Mouse (Mus musculus) liver, embryonic 16.5 days (tissue): ENCODE results near the gene Stard9. TPM values are rescaled to one million over a fixed set of nuclear protein-coding genes. Genes with fewer than 3 reads are reported as not detected.

Experiments used
- ATAC-seq: fragments of 200-750 bp; cut with Nextera tagmentation; 2 replicates; pipeline ENCODE4 v1.8.0; 2017; ENCODE audit warnings: low read depth, mild to moderate bottlenecking, moderate number of reproducible peaks, moderate library complexity
- H3K27ac ChIP-seq: fragments of 300-500 bp; sonication (generic); 2 replicates; pipeline ENCODE4 v1.5.1; 2014; ENCODE audit warnings: mild to moderate bottlenecking, low read length
- H3K27me3 ChIP-seq: fragments of 300-500 bp; sonication (generic); 2 replicates; pipeline ENCODE4 v1.6.1; 2014; ENCODE audit warnings: low read depth, low read length, mixed read lengths; ENCODE audit not compliant: control insufficient read depth, insufficient read depth
- H3K36me3 ChIP-seq: fragments of 300-500 bp; sonication (generic); 2 replicates; pipeline ENCODE4 v1.6.1; 2014; ENCODE audit warnings: mild to moderate bottlenecking; ENCODE audit not compliant: control insufficient read depth, insufficient read depth
- H3K4me1 ChIP-seq: fragments of 300-500 bp; sonication (generic); 2 replicates; pipeline ENCODE4 v1.6.1; 2014; ENCODE audit warnings: low read depth, low read length, mixed read lengths; ENCODE audit not compliant: control insufficient read depth
- H3K4me2 ChIP-seq: fragments of 300-500 bp; sonication (generic); 2 replicates; pipeline ENCODE4 v1.6.1; 2014; ENCODE audit warnings: low read depth, low read length, mixed read lengths
- H3K4me3 ChIP-seq: fragments of 300-500 bp; sonication (generic); 2 replicates; pipeline ENCODE4 v1.5.1; 2014; ENCODE audit warnings: low read depth, mild to moderate bottlenecking, low read length
- H3K9ac ChIP-seq: fragments of 300-500 bp; sonication (generic); 2 replicates; pipeline ENCODE4 v1.6.1; 2014; ENCODE audit warnings: low read depth, low read length
- H3K9me3 ChIP-seq: fragments of 300-500 bp; sonication (generic); replicated peaks from 2 replicates; pipeline ENCODE4 v1.6.1; 2016; ENCODE audit warnings: low read length; ENCODE audit not compliant: control insufficient read depth
- WGBS: fragments of 180-500 bp; shearing (Covaris S2); extraction: QIAGEN DNeasy Blood & Tissue Kit; methylation state at CpG from one replicate; pipeline ENCODE4 v1.1.7; 2014; ENCODE audit not compliant: insufficient replicate concordance; 5-methylcytosine and 5-hydroxymethylcytosine counted together
- polyA plus RNA-seq: library from polyadenylated mRNA; unstranded; fragments of >200 nt; fragmentation: Nextera tagmentation; extraction: Ambion mirVana; gene quantifications from 2 replicates; pipeline ENCODE4 v1.2.1, GENCODE M21; 2015

Stard9 gene
- polyA plus RNA-seq, 1 experiment from 2014 or later, result 0.94 TPM

DNA sequence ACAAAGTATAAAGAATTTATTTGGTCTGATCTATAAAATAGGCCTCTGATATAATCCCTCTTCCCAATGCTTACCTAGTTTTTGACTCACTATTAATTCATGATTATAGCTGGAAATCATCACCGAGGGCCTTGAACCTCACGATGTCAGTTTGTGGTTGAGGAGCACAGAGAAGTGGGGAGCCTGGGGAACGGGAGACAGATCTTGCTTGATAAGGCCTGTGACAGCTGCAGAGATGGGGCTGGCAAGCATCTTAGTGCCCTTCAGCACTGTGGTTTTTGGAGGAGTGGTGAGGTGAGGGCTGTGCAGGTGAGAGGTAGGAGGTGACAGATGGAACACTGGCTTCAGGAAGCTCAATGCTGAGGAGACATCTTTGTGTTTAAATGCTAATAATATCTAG, 81.2 kb downstream of the Stard9 start:
- Histone ChIP-seq H3K4me2 (no peak overlapping the region), H3K27me3 (no peaks in the 10 kb centered on the region), H3K27ac (no peak overlapping the region), H3K9me3 (no peaks in the 10 kb centered on the region), H3K4me3 (no peak overlapping the region), H3K9ac (no peak overlapping the region), H3K4me1 (peaks cover 2% of the 10 kb centered on the region), H3K36me3 (peaks cover 13% of the 10 kb centered on the region)
- WGBS, result 28% methylated on average over 3 of the region's 3 CpGs
- ATAC-seq, result no peak

DNA sequence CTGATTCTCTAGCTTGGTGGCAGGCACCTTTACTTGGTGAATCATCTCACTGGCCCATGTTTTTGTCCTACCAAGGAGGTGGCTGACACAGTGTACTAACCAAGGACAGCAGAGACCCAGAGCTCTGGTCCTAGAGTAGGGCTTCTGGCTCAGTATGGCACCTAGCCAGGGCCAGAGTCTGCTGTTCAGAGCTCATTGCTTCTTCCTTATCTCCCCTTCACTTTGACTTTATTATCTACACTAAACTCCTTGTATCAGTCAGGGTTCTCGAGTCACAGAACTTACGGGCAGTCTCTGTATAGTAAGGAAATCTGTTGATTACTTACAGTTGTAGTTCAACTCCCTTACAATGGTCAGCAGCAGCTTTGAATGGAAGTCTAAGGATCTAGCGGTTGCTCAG, 82.0 kb downstream of the Stard9 start:
- no peak overlapping the region for H3K27ac ChIP-seq
- H3K27me3 ChIP-seq, result no peaks in the 10 kb centered on the region
- H3K36me3 ChIP-seq, result peaks cover 15% of the 10 kb centered on the region
- no peak overlapping the region for H3K4me2 ChIP-seq
- H3K9me3 ChIP-seq, result no peaks in the 10 kb centered on the region
- 43% methylated on average over 3 of the region's 3 CpGs for WGBS
- H3K9ac ChIP-seq, result no peak overlapping the region
- no peak overlapping the region for H3K4me3 ChIP-seq
- H3K4me1 ChIP-seq, result peaks cover 2% of the 10 kb centered on the region
- 0 out of 2 replicates have a peak, but pooled peaks have one; percentile 32 for ATAC-seq

DNA sequence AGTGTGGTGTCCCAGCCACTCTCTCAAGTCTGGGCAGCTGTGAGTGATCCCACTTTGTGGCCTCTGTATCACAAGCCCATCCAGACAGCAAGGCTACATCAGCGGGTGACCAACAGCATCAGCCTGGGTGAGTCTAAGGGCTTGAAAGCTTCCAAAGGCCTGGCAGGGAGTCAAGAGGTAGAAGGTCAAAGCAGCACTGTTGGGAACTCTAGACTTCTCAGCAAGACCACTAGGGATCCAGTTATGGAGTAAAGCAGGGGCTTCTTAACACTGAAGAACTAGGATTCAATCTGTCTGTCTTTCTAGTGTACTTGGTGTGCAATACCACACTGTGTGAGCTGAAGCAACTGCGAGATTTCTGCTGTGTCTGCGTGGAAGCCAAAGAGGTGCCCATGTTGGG, 84.5 kb downstream of the Stard9 start:
- Histone ChIP-seq H3K9ac (no peak overlapping the region), H3K27me3 (no peaks in the 10 kb centered on the region), H3K4me2 (no peak overlapping the region), H3K27ac (no peak overlapping the region), H3K9me3 (no peaks in the 10 kb centered on the region), H3K36me3 (peaks cover 32% of the 10 kb centered on the region), H3K4me3 (no peak overlapping the region), H3K4me1 (peaks cover 2% of the 10 kb centered on the region)
- 85% methylated on average over 3 of the region's 3 CpGs for WGBS
- no peak for ATAC-seq

DNA sequence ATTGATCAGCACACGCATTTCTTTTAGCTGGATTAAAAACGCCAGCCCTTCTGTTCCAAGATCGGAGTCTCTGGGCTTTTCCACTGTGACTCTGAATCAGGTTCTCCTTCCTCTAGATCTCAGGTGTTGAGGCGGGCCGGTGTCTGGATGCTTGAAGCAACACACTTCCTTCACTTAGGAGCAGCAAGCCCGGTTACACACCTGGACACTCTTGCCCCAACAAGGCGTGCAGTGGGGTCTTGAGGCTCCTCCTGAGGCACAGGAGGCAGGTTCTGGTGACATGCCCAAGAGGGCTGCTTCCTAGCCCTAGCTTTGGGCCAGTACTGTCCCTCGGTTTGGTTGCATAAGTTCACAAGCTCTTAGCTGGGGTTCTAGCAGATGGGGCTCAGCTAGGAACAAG, 89.6 kb downstream of the Stard9 start:
- Histone ChIP-seq H3K9me3 (no peaks in the 10 kb centered on the region), H3K9ac (no peak overlapping the region), H3K4me3 (no peak overlapping the region), H3K36me3 (peaks cover 71% of the 10 kb centered on the region), H3K4me1 (peaks cover 2% of the 10 kb centered on the region; the same call in 1 of the 2 replicates), H3K27ac (no peak overlapping the region), H3K27me3 (no peaks in the 10 kb centered on the region), H3K4me2 (no peak overlapping the region)
- WGBS, result 89% methylated on average over 8 of the region's 8 CpGs
- ATAC-seq, result no peak

DNA sequence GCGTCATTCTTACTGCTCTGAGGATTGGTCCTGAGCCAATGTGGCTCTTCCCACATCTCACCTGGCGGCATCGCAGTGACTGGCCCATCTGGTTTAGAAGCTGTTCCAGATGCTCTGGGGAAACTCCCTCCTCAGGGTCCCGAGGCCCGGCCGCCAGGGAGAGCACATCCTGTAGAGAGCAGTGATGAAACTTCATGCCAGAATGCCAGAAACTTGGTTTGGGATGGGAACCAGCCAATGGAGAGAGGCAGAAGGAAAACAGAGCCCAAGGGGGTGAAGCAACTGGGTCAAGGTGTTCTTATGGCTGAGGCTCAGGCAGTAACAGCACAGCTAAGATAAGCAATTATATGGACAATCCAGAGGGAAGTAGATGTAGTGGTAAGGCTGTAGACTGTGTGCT, 91.9 kb downstream of the Stard9 start:
- H3K4me1 ChIP-seq, result peaks cover 10% of the 10 kb centered on the region
- H3K9me3 ChIP-seq, result no peaks in the 10 kb centered on the region
- ATAC-seq, result no peak; the same call in 1 of the 2 replicates
- no peak overlapping the region for H3K4me2 ChIP-seq
- peaks cover 83% of the 10 kb centered on the region for H3K36me3 ChIP-seq
- no peak overlapping the region for H3K27ac ChIP-seq
- 89% methylated on average over 6 of the region's 6 CpGs for WGBS
- H3K4me3 ChIP-seq, result no peak overlapping the region
- H3K9ac ChIP-seq, result no peak overlapping the region
- no peaks in the 10 kb centered on the region for H3K27me3 ChIP-seq

DNA sequence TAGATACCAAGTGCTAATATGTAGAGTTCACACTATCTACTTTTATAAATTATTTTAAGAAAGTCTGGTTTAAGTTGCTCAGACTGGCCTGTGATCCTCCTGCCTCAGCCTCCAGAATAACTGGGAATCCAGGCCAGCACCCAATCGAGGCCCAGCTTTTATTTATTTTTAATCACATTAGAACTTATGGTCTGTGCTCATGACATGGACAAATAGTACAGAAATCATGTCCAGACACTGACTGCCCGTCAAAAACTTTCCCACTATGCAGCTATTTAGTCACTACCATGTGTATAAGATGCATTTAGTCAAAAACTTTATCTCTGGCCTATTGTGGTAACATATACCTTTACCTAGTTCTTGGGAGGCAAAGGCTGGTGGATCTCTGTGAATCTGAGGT, 93.0 kb downstream of the Stard9 start:
- no peak overlapping the region for H3K9ac ChIP-seq
- no peak overlapping the region for H3K4me3 ChIP-seq
- H3K36me3 ChIP-seq, result peaks cover 89% of the 10 kb centered on the region
- H3K27ac ChIP-seq, result no peak overlapping the region
- 80% methylated on average over 2 of the region's 2 CpGs for WGBS
- H3K27me3 ChIP-seq, result no peaks in the 10 kb centered on the region
- H3K9me3 ChIP-seq, result no peaks in the 10 kb centered on the region
- peaks cover 10% of the 10 kb centered on the region for H3K4me1 ChIP-seq
- H3K4me2 ChIP-seq, result no peak overlapping the region
- ATAC-seq, result no peak

DNA sequence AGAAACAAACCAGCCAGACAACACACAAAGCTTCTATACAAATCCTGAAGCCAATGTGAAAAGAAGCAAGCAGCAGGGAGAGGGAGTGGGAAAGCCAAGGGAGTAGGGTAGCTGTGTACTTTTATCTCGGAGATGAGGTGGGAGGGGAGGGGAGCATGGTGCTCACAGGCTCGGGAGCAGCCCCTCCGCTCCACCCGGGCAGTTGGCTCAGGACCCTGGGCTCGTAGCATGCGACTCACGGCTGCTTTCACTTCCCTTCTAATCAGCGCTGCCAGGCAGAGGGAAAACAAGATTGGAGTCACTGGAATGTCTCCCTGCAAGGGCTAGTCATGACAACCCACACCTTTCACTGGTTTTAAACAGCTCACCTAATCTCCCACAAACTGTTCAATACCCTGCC, 93.6 kb downstream of the Stard9 start:
- no peak for ATAC-seq
- Histone ChIP-seq H3K4me2 (no peak overlapping the region), H3K27ac (no peak overlapping the region), H3K4me1 (peaks cover 10% of the 10 kb centered on the region), H3K9me3 (no peaks in the 10 kb centered on the region), H3K36me3 (peaks cover 88% of the 10 kb centered on the region), H3K9ac (no peak overlapping the region), H3K27me3 (no peaks in the 10 kb centered on the region), H3K4me3 (no peak overlapping the region)
- 79% methylated on average over 8 of the region's 8 CpGs for WGBS

DNA sequence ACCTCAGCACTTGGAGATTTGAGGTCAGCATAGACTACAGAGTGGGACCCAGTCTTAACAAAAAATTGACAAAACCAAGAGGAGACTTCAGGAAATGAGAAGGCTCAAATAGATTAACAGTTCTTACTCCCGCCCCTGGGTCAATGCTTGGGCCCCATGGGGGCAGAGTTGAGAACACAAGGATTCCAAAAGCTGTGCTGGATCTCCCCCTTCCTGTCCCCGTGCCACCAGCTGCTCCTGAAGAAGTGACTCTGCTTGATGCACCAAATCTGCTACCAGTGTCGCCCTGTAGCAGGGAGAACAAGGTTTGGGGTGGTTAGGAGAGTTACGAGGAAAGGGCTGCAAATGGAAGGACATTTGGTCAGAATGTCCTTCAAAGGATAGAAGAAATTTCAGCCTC, 94.7 kb downstream of the Stard9 start:
- H3K9ac ChIP-seq, result no peak overlapping the region
- no peak overlapping the region for H3K4me3 ChIP-seq
- no peaks in the 10 kb centered on the region for H3K27me3 ChIP-seq
- H3K4me1 ChIP-seq, result peaks cover 10% of the 10 kb centered on the region
- no peaks in the 10 kb centered on the region for H3K9me3 ChIP-seq
- H3K36me3 ChIP-seq, result peaks cover 88% of the 10 kb centered on the region
- no peak overlapping the region for H3K4me2 ChIP-seq
- H3K27ac ChIP-seq, result no peak overlapping the region
- ATAC-seq, result no peak
- WGBS, result 64% methylated on average over 4 of the region's 4 CpGs

DNA sequence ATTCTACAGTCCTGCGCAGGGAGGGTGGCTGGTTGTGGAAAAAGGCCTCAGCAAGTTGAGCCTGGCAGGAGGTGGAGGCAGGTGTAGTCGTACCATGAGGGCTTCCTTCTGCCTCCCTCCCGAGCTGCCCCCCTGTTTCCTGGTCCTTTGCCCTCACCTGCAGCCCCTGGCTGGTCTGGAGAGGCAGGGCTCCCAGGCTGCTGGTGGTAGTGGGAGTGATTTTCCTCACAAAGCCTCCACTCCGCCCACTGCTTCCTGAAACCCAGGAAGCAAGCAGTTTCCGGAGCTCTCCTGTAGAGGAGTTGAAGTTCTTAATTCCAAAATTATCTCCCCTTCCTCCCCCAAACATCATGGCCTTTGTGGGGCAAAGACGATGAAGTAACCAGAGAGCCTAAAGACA, 95.3 kb downstream of the Stard9 start:
- no peaks in the 10 kb centered on the region for H3K27me3 ChIP-seq
- H3K9ac ChIP-seq, result no peak overlapping the region
- H3K9me3 ChIP-seq, result no peaks in the 10 kb centered on the region
- no peak for ATAC-seq
- no peak overlapping the region for H3K27ac ChIP-seq
- H3K4me1 ChIP-seq, result peaks cover 16% of the 10 kb centered on the region
- no peak overlapping the region for H3K4me3 ChIP-seq
- peaks cover 84% of the 10 kb centered on the region for H3K36me3 ChIP-seq
- no peak overlapping the region for H3K4me2 ChIP-seq
- 63% methylated on average over 6 of the region's 6 CpGs for WGBS
